8 mouse cellular contexts compared by ENCODE assay signal in the genomic region with DNA sequence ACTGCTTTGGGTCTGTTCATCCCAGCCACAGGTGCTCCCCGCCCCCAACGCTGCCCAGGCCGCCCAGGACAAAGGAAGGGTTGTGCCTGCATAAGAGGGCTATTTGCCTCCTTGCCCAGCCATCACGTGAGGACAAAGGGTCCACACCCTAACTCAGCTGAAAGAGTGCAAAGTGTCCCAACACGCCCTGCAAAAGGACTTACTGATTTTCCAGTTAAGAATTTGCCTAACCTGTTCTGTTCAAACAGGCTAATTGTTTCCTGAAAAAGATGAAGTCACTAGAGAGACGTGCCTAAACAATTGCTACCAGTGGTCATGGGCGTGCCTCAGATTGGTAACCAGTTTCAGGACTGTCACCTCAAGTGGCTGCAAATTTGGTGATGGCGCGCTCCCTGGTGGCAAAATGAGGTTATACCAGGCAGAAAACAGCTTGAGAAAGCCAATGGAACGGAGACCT. TPM values are rescaled to one million over a fixed set of nuclear protein-coding genes. Genes with fewer than 3 reads are reported as not detected.
DNase-seq lines count a peak whose midpoint lies in the region; ATAC-seq lines count a peak whose summit lies in the region.

No protein-coding gene starts in this region.

- H3K4me2 ChIP-seq in kidney, embryonic 16.5 days (replicated peaks; ENCODE audit: low read depth, low read length) = peak overlapping the region; percentile 6; the same call in 1 of the 2 replicates
- H3K4me2 ChIP-seq in liver, embryonic 12.5 days = no peak overlapping the region
- no peak overlapping the region for H3K4me2 ChIP-seq in stomach, embryonic 14.5 days (replicated peaks; ENCODE audit: low read depth, low read length)

- no peak overlapping the region for H3K9ac ChIP-seq in kidney, embryonic 16.5 days (replicated peaks; ENCODE audit: low read length)
- no peak overlapping the region for H3K9ac ChIP-seq in liver, embryonic 12.5 days
- H3K9ac ChIP-seq in stomach, embryonic 14.5 days (replicated peaks; ENCODE audit: low read depth, low read length) = no peak overlapping the region

- peak overlapping the region; percentile 80 for H3K27ac ChIP-seq in embryonic facial prominence, embryonic 10.5 days (replicated peaks)
- no peak overlapping the region for H3K27ac ChIP-seq in kidney, embryonic 16.5 days (ENCODE audit: low read length)
- H3K27ac ChIP-seq in liver, embryonic 12.5 days = no peak overlapping the region
- peak overlapping the region; percentile 73 for H3K27ac ChIP-seq in stomach, embryonic 14.5 days (ENCODE audit: low read length)

- ATAC-seq in kidney, embryonic 16.5 days (ENCODE audit: low FRiP score, low TSS enrichment) = peak; percentile 57; the same call in 1 of the 2 replicates
- ATAC-seq in liver, embryonic 12.5 days = peak; percentile 44; the same call in 1 of the 2 replicates
- peak; percentile 80 for ATAC-seq in stomach, embryonic 14.5 days (ENCODE audit: insufficient number of reproducible peaks, insufficient read depth, low FRiP score, low read depth)

- no peaks in the 10 kb centered on the region for H3K27me3 ChIP-seq in embryonic facial prominence, embryonic 10.5 days (replicated peaks; ENCODE audit: low read depth, poor library complexity, severe bottlenecking)
- no peaks in the 10 kb centered on the region for H3K27me3 ChIP-seq in kidney, embryonic 16.5 days (ENCODE audit: insufficient read depth, low read length)
- H3K27me3 ChIP-seq in liver, embryonic 12.5 days (replicated peaks) = no peaks in the 10 kb centered on the region; the same call in 1 of the 2 replicates
- H3K27me3 ChIP-seq in stomach, embryonic 14.5 days (ENCODE audit: control insufficient read depth, insufficient read depth, low read length) = no peaks in the 10 kb centered on the region

- peak overlapping the region; percentile 35 for H3K4me3 ChIP-seq in embryonic facial prominence, embryonic 10.5 days
- 0 out of 2 replicates have a peak overlapping the region, but pooled peaks have one; percentile 2 for H3K4me3 ChIP-seq in kidney, embryonic 16.5 days (ENCODE audit: low read length)
- H3K4me3 ChIP-seq in liver, embryonic 12.5 days = no peak overlapping the region
- no peak overlapping the region for H3K4me3 ChIP-seq in stomach, embryonic 14.5 days (ENCODE audit: low read depth, low read length)

- WGBS in embryonic facial prominence, embryonic 10.5 days = 6% methylated on average over 10 of the region's 10 CpGs
- 10% methylated on average over 10 of the region's 10 CpGs for WGBS in kidney, embryonic 16.5 days
- 21% methylated on average over 10 of the region's 10 CpGs for WGBS in liver, embryonic 12.5 days (ENCODE audit: insufficient replicate concordance)
- WGBS in stomach, embryonic 14.5 days = 25% methylated on average over 10 of the region's 10 CpGs

- peaks cover 15% of the 10 kb centered on the region for H3K4me1 ChIP-seq in embryonic facial prominence, embryonic 10.5 days
- H3K4me1 ChIP-seq in kidney, embryonic 16.5 days (ENCODE audit: insufficient read depth, low read length) = no peaks in the 10 kb centered on the region
- H3K4me1 ChIP-seq in liver, embryonic 12.5 days = peaks cover 16% of the 10 kb centered on the region; the same call in 1 of the 2 replicates
- H3K4me1 ChIP-seq in stomach, embryonic 14.5 days (ENCODE audit: control insufficient read depth, insufficient read depth, low read length) = 0 out of 2 replicates have a peak, but pooled peaks cover 3% of the 10 kb centered on the region

- DNase-seq in B cell, adult 2 months = peak; percentile 86 to 88
- DNase-seq in adrenal gland, adult 8-10 months = peak; percentile 70
- peak; percentile 87 for DNase-seq in embryonic facial prominence, embryonic 10.5 days (ENCODE audit: low spot score)
- DNase-seq in heart, adult 8-10 months (ENCODE audit: low spot score) = peak; percentile 80
- DNase-seq in natural killer cell, adult 2 months (ENCODE audit: low spot score in 2 of 2) = peak; percentile 63 to 78

- no peaks in the 10 kb centered on the region for H3K9me3 ChIP-seq in embryonic facial prominence, embryonic 10.5 days
- no peaks in the 10 kb centered on the region for H3K9me3 ChIP-seq in kidney, embryonic 16.5 days (ENCODE audit: low read length)
- no peaks in the 10 kb centered on the region for H3K9me3 ChIP-seq in liver, embryonic 12.5 days (replicated peaks)
- no peaks in the 10 kb centered on the region for H3K9me3 ChIP-seq in stomach, embryonic 14.5 days (ENCODE audit: control insufficient read depth, low read depth, low read length)

- no peaks in the 10 kb centered on the region for H3K36me3 ChIP-seq in embryonic facial prominence, embryonic 10.5 days (replicated peaks)
- H3K36me3 ChIP-seq in kidney, embryonic 16.5 days (ENCODE audit: insufficient read depth, low read length) = no peaks in the 10 kb centered on the region
- H3K36me3 ChIP-seq in liver, embryonic 12.5 days = no peaks in the 10 kb centered on the region
- no peaks in the 10 kb centered on the region for H3K36me3 ChIP-seq in stomach, embryonic 14.5 days (ENCODE audit: control insufficient read depth, insufficient read depth, low read length)

RNA-seq across cellular contexts. Expression of gene Ppp1r21, which starts 18.8 kb away (rescaled TPM):
- total RNA-seq in adrenal gland, adult 8-10 months (2022) = 10 to 100 TPM; 44.7 to 78.6 (median 59.1) TPM
- polyA plus RNA-seq in embryonic facial prominence, embryonic 10.5 days (2016; fragmentation: Nextera tagmentation; extraction: Ambion mirVana) = 17.9 and 19.7 TPM in 2 replicates
- 10 to 100 TPM in 1 of 4 experiments, 1 to 10 TPM in 3; 6.3 to 11.3 (median 9.1) TPM for total RNA-seq in heart, adult 8-10 months (2022)
- 29.6 and 33.1 TPM in 2 replicates for polyA plus RNA-seq in kidney, embryonic 16.5 days (2015; fragmentation: Nextera tagmentation; extraction: Ambion mirVana)
- polyA plus RNA-seq in liver, embryonic 12.5 days (2016; fragmentation: Nextera tagmentation; extraction: Ambion mirVana) = 8.8 and 11.2 TPM in 2 replicates
- 26.9 and 30.3 TPM in 2 replicates for polyA plus RNA-seq in stomach, embryonic 14.5 days (2014; fragmentation: Nextera tagmentation; extraction: Ambion mirVana)

Comparison
In these comparisons a context has a peak if more than half of its experiments do, and no peak if none do; other contexts are left out.
1. H3K27ac ChIP-seq: peak in embryonic facial prominence, embryonic 10.5 days (single experiment) and stomach, embryonic 14.5 days (single experiment); none in kidney, embryonic 16.5 days (single experiment) and liver, embryonic 12.5 days (single experiment).
2. H3K4me3 ChIP-seq: peak in embryonic facial prominence, embryonic 10.5 days (single experiment) and kidney, embryonic 16.5 days (single experiment); none in liver, embryonic 12.5 days (single experiment) and stomach, embryonic 14.5 days (single experiment).
3. Peak in every context shown above with its lines, with median percentiles within 50 percentile points of each other: DNase-seq and ATAC-seq.